Mouse (Mus musculus) forebrain, embryonic 10.5 days (tissue): Measurements from ENCODE around the gene Gata1. TPM values are rescaled to one million over a fixed set of nuclear protein-coding genes. Genes with fewer than 3 reads are reported as not detected.
"Not testable (repeated sequence)": the region's sequence is repeated elsewhere in the genome, so short reads cannot be mapped to it uniquely, and the experiment has no call there.

Experiments used
- DNase-seq: peaks from one replicate; pipeline ENCODE4 v3.0.0-alpha.2; 2017; ENCODE audit warnings: low spot score; ENCODE audit errors: extremely low spot score
- H3K27ac ChIP-seq: fragments of 300-500 bp; sonication (generic); 2 replicates; pipeline ENCODE4 v1.5.1; 2016; ENCODE audit warnings: mild to moderate bottlenecking
- H3K27me3 ChIP-seq: fragments of 300-500 bp; sonication (generic); 2 replicates; pipeline ENCODE4 v1.6.1; 2016; ENCODE audit warnings: mild to moderate bottlenecking; ENCODE audit not compliant: poor library complexity, severe bottlenecking
- H3K36me3 ChIP-seq: fragments of 300-500 bp; sonication (generic); replicated peaks from 2 replicates; pipeline ENCODE4 v1.6.1; 2016; ENCODE audit warnings: mild to moderate bottlenecking, moderate library complexity
- H3K4me1 ChIP-seq: fragments of 300-500 bp; sonication (generic); 2 replicates; pipeline ENCODE4 v1.6.1; 2016
- H3K4me3 ChIP-seq: fragments of 300-500 bp; sonication (generic); 2 replicates; pipeline ENCODE4 v1.5.1; 2016; ENCODE audit warnings: mild to moderate bottlenecking, moderate library complexity
- H3K9me3 ChIP-seq: fragments of 300-500 bp; sonication (generic); 2 replicates; pipeline ENCODE4 v1.6.1; 2016; ENCODE audit warnings: mild to moderate bottlenecking, moderate library complexity
- WGBS: fragments of 180-500 bp; shearing (Covaris S2); methylation state at CpG from one replicate; pipeline ENCODE4 v1.1.7; 2016; 5-methylcytosine and 5-hydroxymethylcytosine counted together
- polyA plus RNA-seq: library from polyadenylated mRNA; unstranded; fragments of >200 nt; fragmentation: Nextera tagmentation; extraction: Ambion mirVana; gene quantifications from 2 replicates; pipeline ENCODE4 v1.2.1, GENCODE M21; 2016

Gene Gata1
- polyA plus RNA-seq: 6.6 and 8.0 TPM in 2 replicates

GRCm38 (mm10) chrX:7977892-7978291, at the start of gene Gata1:
Gene Gata1, minus strand, starts transcription at chrX:7978071.
- Histone ChIP-seq H3K9me3 (no peaks in the 10 kb centered on the region), H3K27ac (no peak within 1 kb of the TSS), H3K27me3 (no peaks in the 10 kb centered on the region), H3K4me1 (no peaks in the 10 kb centered on the region), H3K4me3 (no peak within 1 kb of the TSS), H3K36me3 (no peaks in the 10 kb centered on the region)
- 94% methylated on average over 11 of the region's 11 CpGs for WGBS
- no peak for DNase-seq

GRCm38 (mm10) chrX:8026811-8027210, 48.9 kb upstream of the Gata1 start:
- no peak for DNase-seq
- Histone ChIP-seq H3K27me3 (no peaks in the 10 kb centered on the region), H3K27ac (no peak overlapping the region), H3K9me3 (no peaks in the 10 kb centered on the region), H3K4me3 (no peak overlapping the region), H3K4me1 (no peaks in the 10 kb centered on the region), H3K36me3 (no peaks in the 10 kb centered on the region)
- WGBS: 75% methylated on average over 4 of the region's 4 CpGs

GRCm38 (mm10) chrX:8024795-8025194, 46.9 kb upstream of the Gata1 start:
- no peak for DNase-seq
- 80% methylated on average over 2 of the region's 2 CpGs for WGBS
- H3K9me3 ChIP-seq: no peaks in the 10 kb centered on the region
- no peak overlapping the region for H3K27ac ChIP-seq
- no peak overlapping the region for H3K4me3 ChIP-seq
- H3K36me3 ChIP-seq: no peaks in the 10 kb centered on the region
- no peaks in the 10 kb centered on the region for H3K4me1 ChIP-seq
- no peaks in the 10 kb centered on the region for H3K27me3 ChIP-seq

- no peak overlapping the region for H3K27ac ChIP-seq
- H3K4me3 ChIP-seq: no peak overlapping the region
- no peak for DNase-seq
- WGBS: 75% methylated on average over 2 of the region's 2 CpGs
- no peaks in the 10 kb centered on the region for H3K4me1 ChIP-seq
- no peaks in the 10 kb centered on the region for H3K9me3 ChIP-seq
- no peaks in the 10 kb centered on the region for H3K36me3 ChIP-seq
- H3K27me3 ChIP-seq: no peaks in the 10 kb centered on the region
Measured at GRCm38 (mm10) chrX:8020111-8020778, 42.4 kb upstream of the Gata1 start.

GRCm38 (mm10) chrX:8018286-8018685, 40.4 kb upstream of the Gata1 start, which contains the start of gene Glod5:
Gene Glod5, minus strand, starts transcription at chrX:8018492.
- peaks cover 4% of the 10 kb centered on the region for H3K4me1 ChIP-seq
- no peak within 1 kb of the TSS for H3K27ac ChIP-seq
- 90% methylated on average over 2 of the region's 2 CpGs for WGBS
- no peak within 1 kb of the TSS for H3K4me3 ChIP-seq
- H3K9me3 ChIP-seq: no peaks in the 10 kb centered on the region
- no peaks in the 10 kb centered on the region for H3K36me3 ChIP-seq
- H3K27me3 ChIP-seq: no peaks in the 10 kb centered on the region
- DNase-seq: no peak

- DNase-seq: peak; percentile 53
- Histone ChIP-seq H3K4me3 (no peak overlapping the region), H3K36me3 (no peaks in the 10 kb centered on the region), H3K4me1 (peaks cover 15% of the 10 kb centered on the region), H3K27ac (no peak overlapping the region), H3K9me3 (no peaks in the 10 kb centered on the region), H3K27me3 (no peaks in the 10 kb centered on the region)
- 18% methylated on average over 5 of the region's 5 CpGs for WGBS
Measured at GRCm38 (mm10) chrX:8017142-8017541, 39.3 kb upstream of the Gata1 start.

- H3K27me3 ChIP-seq, H3K9me3 ChIP-seq, DNase-seq, H3K27ac ChIP-seq, H3K4me3 ChIP-seq, H3K36me3 ChIP-seq: not testable (repeated sequence)
- WGBS: 34% methylated on average over 7 of the region's 7 CpGs
- H3K4me1 ChIP-seq: peaks cover 15% of the 10 kb centered on the region
Measured at GRCm38 (mm10) chrX:8015675-8016074, 37.8 kb upstream of the Gata1 start.

- peak; percentile 47 for DNase-seq
- 23% methylated on average over 8 of the region's 8 CpGs for WGBS
Measured at GRCm38 (mm10) chrX:8013569-8014314, 35.9 kb upstream of the Gata1 start.

GRCm38 (mm10) chrX:8013157-8013556, 35.3 kb upstream of the Gata1 start:
- no peaks in the 10 kb centered on the region for H3K9me3 ChIP-seq
- H3K27me3 ChIP-seq: no peaks in the 10 kb centered on the region
- DNase-seq: no peak
- H3K4me1 ChIP-seq: peaks cover 25% of the 10 kb centered on the region
- 7% methylated on average over 2 of the region's 2 CpGs for WGBS
- H3K36me3 ChIP-seq: no peaks in the 10 kb centered on the region
- peak overlapping the region; percentile 77 for H3K27ac ChIP-seq
- H3K4me3 ChIP-seq: no peak overlapping the region

More at GRCm38 (mm10) chrX:8013569-8014314, 35.9 kb upstream of the Gata1 start:
- Histone ChIP-seq H3K4me3 (no peak overlapping the region), H3K9me3 (no peaks in the 10 kb centered on the region), H3K36me3 (no peaks in the 10 kb centered on the region), H3K27me3 (no peaks in the 10 kb centered on the region), H3K27ac (peak overlapping the region; percentile 77), H3K4me1 (peaks cover 19% of the 10 kb centered on the region)

GRCm38 (mm10) chrX:8009356-8009755, 31.5 kb upstream of the Gata1 start:
- H3K27ac ChIP-seq, H3K27me3 ChIP-seq, H3K4me3 ChIP-seq, H3K36me3 ChIP-seq, H3K9me3 ChIP-seq, DNase-seq: not testable (repeated sequence)
- H3K4me1 ChIP-seq: peaks cover 27% of the 10 kb centered on the region
- WGBS: 78% methylated on average over 4 of the region's 4 CpGs

- no peaks in the 10 kb centered on the region for H3K27me3 ChIP-seq
- no peak for DNase-seq
- no peak overlapping the region for H3K4me3 ChIP-seq
- WGBS: 27% methylated on average over 5 of the region's 5 CpGs
- H3K4me1 ChIP-seq: peaks cover 25% of the 10 kb centered on the region
- H3K9me3 ChIP-seq: no peaks in the 10 kb centered on the region
- H3K36me3 ChIP-seq: no peaks in the 10 kb centered on the region
- peak overlapping the region; percentile 74 for H3K27ac ChIP-seq
Measured at GRCm38 (mm10) chrX:8008543-8008942, 30.7 kb upstream of the Gata1 start.

GRCm38 (mm10) chrX:8002971-8003370, 25.1 kb upstream of the Gata1 start:
- Histone ChIP-seq H3K4me3 (no peak overlapping the region), H3K9me3 (no peaks in the 10 kb centered on the region), H3K36me3 (no peaks in the 10 kb centered on the region), H3K4me1 (peaks cover 13% of the 10 kb centered on the region), H3K27ac (no peak overlapping the region), H3K27me3 (no peaks in the 10 kb centered on the region)
- 54% methylated on average over 4 of the region's 4 CpGs for WGBS
- DNase-seq: no peak

- no peaks in the 10 kb centered on the region for H3K27me3 ChIP-seq
- no peaks in the 10 kb centered on the region for H3K9me3 ChIP-seq
- DNase-seq: no peak
- H3K27ac ChIP-seq: no peak overlapping the region
- no peaks in the 10 kb centered on the region for H3K36me3 ChIP-seq
- H3K4me1 ChIP-seq: peaks cover 12% of the 10 kb centered on the region
- no peak overlapping the region for H3K4me3 ChIP-seq
- 35% methylated on average over 5 of the region's 5 CpGs for WGBS
Measured at GRCm38 (mm10) chrX:8002001-8002400, 24.1 kb upstream of the Gata1 start.
